Mouse (Mus musculus): ENCODE results near the gene Pef1. TPM values are rescaled to one million over a fixed set of nuclear protein-coding genes. Genes with fewer than 3 reads are reported as not detected.

The Pef1 gene
- total RNA-seq, 1 experiment = 36.2 TPM

DNA sequence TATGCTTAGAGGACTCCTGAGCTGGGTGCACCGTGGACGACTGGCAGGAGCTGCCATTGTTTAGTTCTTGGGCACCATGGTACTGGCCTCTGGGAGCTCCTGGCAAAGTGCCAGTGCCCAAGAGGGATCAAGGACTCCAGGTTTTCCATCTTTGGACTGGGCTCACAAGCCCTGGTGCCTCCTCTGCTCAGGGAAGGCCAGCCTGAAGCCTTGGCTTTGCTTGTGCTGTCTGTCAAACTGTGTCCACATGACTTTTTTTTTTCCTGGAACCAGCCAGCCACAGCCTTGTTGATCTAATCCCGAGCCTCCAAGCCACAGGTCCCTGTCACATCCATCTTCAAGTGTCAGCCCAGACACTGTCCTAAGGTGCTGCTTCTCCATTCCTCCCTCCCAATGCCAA is 39.4 kb downstream of the Pef1 start:
- Histone ChIP-seq H3K36me3 (ENCODE audit: control insufficient read depth, insufficient read depth, low read length, poor library complexity, severe bottlenecking) (no peaks in the 10 kb centered on the region), H3K27ac (ENCODE audit: insufficient read depth, low read depth, low read length, poor library complexity, severe bottlenecking) (no peak overlapping the region), H3K4me3 (ENCODE audit: insufficient read depth in 1 of 2, low read depth in 1 of 2, low read length in 2 of 2, poor library complexity in 1 of 2, severe bottlenecking in 1 of 2) (no peak overlapping the region), H3K9me3 (ENCODE audit: control insufficient read depth, insufficient read depth, low read depth, low read length) (no peaks in the 10 kb centered on the region), H3K4me1 (ENCODE audit: control insufficient read depth in 2 of 2, insufficient read depth in 2 of 2, low read length in 2 of 2, poor library complexity in 1 of 2) (peaks cover 0 to 3% of the 10 kb centered on the region in 2 experiments; a peak in 1 of 4 replicates), H3K9ac (ENCODE audit: insufficient read depth, low read depth, low read length, poor library complexity, severe bottlenecking) (no peak overlapping the region)
- DNase-seq (ENCODE audit: low read depth, low spot score) = no peak
- no peak for TF ChIP-seq CHD2 (IDR thresholded peaks at IDR 0.05; ENCODE audit: low read depth, low read length)
- no peak for TF ChIP-seq ZC3H11A (IDR thresholded peaks at IDR 0.05; ENCODE audit: borderline replicate concordance, low read depth, low read length)
- no peak for TF ChIP-seq MAFK (IDR thresholded peaks at IDR 0.05; ENCODE audit: insufficient read depth, low read depth, low read length)
- no peak for TF ChIP-seq HCFC1 (IDR thresholded peaks at IDR 0.05; ENCODE audit: borderline replicate concordance, insufficient read depth, low read length)
- no peak for TF ChIP-seq ZNF384 (IDR thresholded peaks at IDR 0.05; ENCODE audit: low read depth, low read length)
- in situ Hi-C loops (cut with MboI; ENCODE audit: low sequenced_read_pairs in 2 of 2, unreplicated experiment in 2 of 2) = no loop called here

DNA sequence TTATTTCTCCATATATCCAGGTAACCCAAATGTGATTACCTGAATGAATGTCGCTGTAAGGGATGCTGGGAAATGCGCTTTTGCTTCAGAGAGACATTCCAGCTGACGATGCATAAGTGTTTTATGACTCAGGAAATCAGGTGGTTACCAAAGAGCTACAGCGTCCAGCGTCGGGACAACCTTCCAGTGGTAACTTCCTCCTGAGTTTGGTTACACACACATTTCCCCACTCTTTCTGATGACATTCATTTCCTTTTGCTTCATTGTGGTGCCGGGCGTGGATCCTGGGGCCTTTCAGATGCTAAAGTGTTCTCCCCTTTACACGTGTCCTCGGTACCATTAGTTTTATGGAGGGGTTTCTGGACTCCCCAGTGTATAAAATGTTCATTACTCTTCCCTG is 46.0 kb downstream of the Pef1 start:
- Histone ChIP-seq H3K4me1 (ENCODE audit: control insufficient read depth in 2 of 2, insufficient read depth in 2 of 2, low read length in 2 of 2, poor library complexity in 1 of 2) (no peaks in the 10 kb centered on the region), H3K4me3 (ENCODE audit: insufficient read depth in 1 of 2, low read depth in 1 of 2, low read length in 2 of 2, poor library complexity in 1 of 2, severe bottlenecking in 1 of 2) (no peak overlapping the region), H3K27ac (ENCODE audit: insufficient read depth, low read depth, low read length, poor library complexity, severe bottlenecking) (no peak overlapping the region), H3K9ac (ENCODE audit: insufficient read depth, low read depth, low read length, poor library complexity, severe bottlenecking) (no peak overlapping the region), H3K36me3 (ENCODE audit: control insufficient read depth, insufficient read depth, low read length, poor library complexity, severe bottlenecking) (no peaks in the 10 kb centered on the region), H3K9me3 (ENCODE audit: control insufficient read depth, insufficient read depth, low read depth, low read length) (no peaks in the 10 kb centered on the region)
- in situ Hi-C loops (cut with MboI; ENCODE audit: low sequenced_read_pairs in 2 of 2, unreplicated experiment in 2 of 2) = no loop called here
- TF ChIP-seq MAFK (IDR thresholded peaks at IDR 0.05; ENCODE audit: insufficient read depth, low read depth, low read length) (no peak), ZC3H11A (IDR thresholded peaks at IDR 0.05; ENCODE audit: borderline replicate concordance, low read depth, low read length) (no peak), HCFC1 (IDR thresholded peaks at IDR 0.05; ENCODE audit: borderline replicate concordance, insufficient read depth, low read length) (no peak), CHD2 (IDR thresholded peaks at IDR 0.05; ENCODE audit: low read depth, low read length) (no peak), ZNF384 (IDR thresholded peaks at IDR 0.05; ENCODE audit: low read depth, low read length) (no peak)
- no peak for DNase-seq (ENCODE audit: low read depth, low spot score)

DNA sequence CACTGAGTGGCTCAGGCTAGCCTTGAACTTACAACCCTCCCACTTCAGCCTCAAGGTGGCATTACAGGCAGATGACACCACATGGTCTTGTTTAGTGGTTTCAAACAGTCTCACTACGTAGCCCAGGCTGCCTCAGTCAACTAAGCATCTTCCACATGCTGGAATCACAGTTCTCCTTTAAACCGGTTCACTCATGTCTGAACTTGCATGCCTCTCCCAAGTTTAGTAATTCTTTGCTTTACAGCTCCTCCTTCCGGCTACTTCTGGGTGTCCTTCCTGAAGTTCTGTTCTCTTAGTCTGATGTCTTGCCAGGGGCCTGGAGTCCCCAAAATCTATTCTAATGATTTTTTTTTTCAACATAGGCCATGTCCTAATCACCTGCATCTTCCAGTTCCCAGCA is 51.9 kb downstream of the Pef1 start:
- no peaks in the 10 kb centered on the region for H3K9me3 ChIP-seq (ENCODE audit: control insufficient read depth, insufficient read depth, low read depth, low read length)
- no peaks in the 10 kb centered on the region for H3K36me3 ChIP-seq (ENCODE audit: control insufficient read depth, insufficient read depth, low read length, poor library complexity, severe bottlenecking)
- in situ Hi-C loops (cut with MboI; ENCODE audit: low sequenced_read_pairs in 2 of 2, unreplicated experiment in 2 of 2) = no loop called here
- no peak overlapping the region for H3K4me3 ChIP-seq (ENCODE audit: insufficient read depth in 1 of 2, low read depth in 1 of 2, low read length in 2 of 2, poor library complexity in 1 of 2, severe bottlenecking in 1 of 2)
- H3K9ac ChIP-seq (ENCODE audit: insufficient read depth, low read depth, low read length, poor library complexity, severe bottlenecking) = no peak overlapping the region
- DNase-seq (ENCODE audit: low read depth, low spot score) = no peak
- H3K27ac ChIP-seq (ENCODE audit: insufficient read depth, low read depth, low read length, poor library complexity, severe bottlenecking) = no peak overlapping the region
- H3K4me1 ChIP-seq (ENCODE audit: control insufficient read depth in 2 of 2, insufficient read depth in 2 of 2, low read length in 2 of 2, poor library complexity in 1 of 2) = no peaks in the 10 kb centered on the region
- TF ChIP-seq ZC3H11A (IDR thresholded peaks at IDR 0.05; ENCODE audit: borderline replicate concordance, low read depth, low read length) (no peak), MAFK (IDR thresholded peaks at IDR 0.05; ENCODE audit: insufficient read depth, low read depth, low read length) (no peak), ZNF384 (IDR thresholded peaks at IDR 0.05; ENCODE audit: low read depth, low read length) (no peak), HCFC1 (IDR thresholded peaks at IDR 0.05; ENCODE audit: borderline replicate concordance, insufficient read depth, low read length) (no peak), CHD2 (IDR thresholded peaks at IDR 0.05; ENCODE audit: low read depth, low read length) (no peak)

DNA sequence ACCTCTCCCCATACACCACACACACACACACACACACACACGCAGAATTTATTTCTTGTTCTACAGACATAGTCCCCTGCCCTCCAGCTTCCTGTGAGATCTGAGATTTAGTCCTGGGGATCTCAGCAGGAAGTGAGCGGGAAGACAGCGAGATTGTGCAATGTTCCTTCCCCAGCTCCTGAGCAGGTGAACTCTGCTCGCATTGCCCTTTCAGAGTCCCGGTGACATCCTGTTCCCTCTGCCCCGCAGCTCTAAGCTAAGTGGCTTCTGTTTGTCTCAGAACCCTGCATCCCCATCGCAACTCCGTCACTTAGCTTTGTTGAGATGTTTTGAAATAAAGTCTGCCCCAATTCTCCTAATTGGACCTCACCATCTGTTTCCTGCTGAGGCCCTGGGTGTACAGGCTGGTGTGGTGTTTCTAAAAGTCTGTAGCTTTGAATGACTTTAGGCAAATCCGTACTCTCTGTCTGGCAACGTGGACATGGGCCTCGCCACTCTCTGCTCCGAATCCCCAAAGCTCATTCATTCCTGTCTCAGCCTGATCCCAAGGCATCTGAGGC is 54.5 kb downstream of the Pef1 start:
- Histone ChIP-seq H3K4me1 (ENCODE audit: control insufficient read depth in 2 of 2, insufficient read depth in 2 of 2, low read length in 2 of 2, poor library complexity in 1 of 2) (peaks cover 0 to 2% of the 10 kb centered on the region in 2 experiments; a peak in 1 of 4 replicates), H3K4me3 (ENCODE audit: insufficient read depth in 1 of 2, low read depth in 1 of 2, low read length in 2 of 2, poor library complexity in 1 of 2, severe bottlenecking in 1 of 2) (no peak overlapping the region), H3K36me3 (ENCODE audit: control insufficient read depth, insufficient read depth, low read length, poor library complexity, severe bottlenecking) (no peaks in the 10 kb centered on the region), H3K27ac (ENCODE audit: insufficient read depth, low read depth, low read length, poor library complexity, severe bottlenecking) (no peak overlapping the region), H3K9me3 (ENCODE audit: control insufficient read depth, insufficient read depth, low read depth, low read length) (no peaks in the 10 kb centered on the region), H3K9ac (ENCODE audit: insufficient read depth, low read depth, low read length, poor library complexity, severe bottlenecking) (no peak overlapping the region)
- in situ Hi-C loops (cut with MboI; ENCODE audit: low sequenced_read_pairs in 2 of 2, unreplicated experiment in 2 of 2) = no loop called here
- TF ChIP-seq ZNF384 (IDR thresholded peaks at IDR 0.05; ENCODE audit: low read depth, low read length) (no peak), ZC3H11A (IDR thresholded peaks at IDR 0.05; ENCODE audit: borderline replicate concordance, low read depth, low read length) (no peak), HCFC1 (IDR thresholded peaks at IDR 0.05; ENCODE audit: borderline replicate concordance, insufficient read depth, low read length) (no peak), MAFK (IDR thresholded peaks at IDR 0.05; ENCODE audit: insufficient read depth, low read depth, low read length) (no peak), CHD2 (IDR thresholded peaks at IDR 0.05; ENCODE audit: low read depth, low read length) (no peak)
- DNase-seq (ENCODE audit: low read depth, low spot score) = no peak
